Mouse (Mus musculus): ENCODE data around the gene Slc22a16. TPM values are rescaled to one million over a fixed set of nuclear protein-coding genes. Genes with fewer than 3 reads are reported as not detected.

Slc22a16 gene
- total RNA-seq, 2 experiments from 2014 or later, result not detected

Other genes with a start within 250 kb of the Slc22a16 start
- gene Cdk19, start 230.8 kb upstream of the Slc22a16 start, total RNA-seq (2021), result 10 to 100 TPM in 1 of 2 experiments, 1 to 10 TPM in 1; 7.6 to 17.1 TPM
- 10 to 100 TPM; 10.7 to 11.8 TPM for gene Ddo, start 59.7 kb downstream of the Slc22a16 start, total RNA-seq (2021)
- 1 to 10 TPM; 7.8 to 8.5 TPM for gene Mettl24, start 112.9 kb downstream of the Slc22a16 start, total RNA-seq (2021)

All from adrenal gland, postnatal 36 days (tissue).